Mouse (Mus musculus): ENCODE results near the gene Lhx1.
A peak's percentile ranks its signal among the peaks of the same experiment; 100 is the strongest.

Gene Lhx1

GRCm38 (mm10) chr11:84526451-84526850 is 1.1 kb upstream of the Lhx1 start:
- peak; percentile 34 to 50 for DNase-seq

- peak; percentile 83 for DNase-seq
These were observed 644 bp downstream of the Lhx1 start for GRCm38 (mm10) chr11:84524511-84525270.

GRCm38 (mm10) chr11:84523841-84524510 is 1.4 kb downstream of the Lhx1 start:
- peak; percentile 55 to 72 for DNase-seq

- DNase-seq = peak; percentile 78 to 80
These were observed 2.0 kb downstream of the Lhx1 start for GRCm38 (mm10) chr11:84523321-84523831.

GRCm38 (mm10) chr11:84522577-84523320 is 2.6 kb downstream of the Lhx1 start:
- DNase-seq = peak; percentile 92 to 93

- peak; percentile 49 to 69 for DNase-seq
These were observed 3.5 kb downstream of the Lhx1 start for GRCm38 (mm10) chr11:84521751-84522299.

- DNase-seq = peak; percentile 52 to 61
These were observed 4.3 kb downstream of the Lhx1 start for GRCm38 (mm10) chr11:84521071-84521390.

- peak in 1 of 2 experiments; percentile 51 for DNase-seq
These were observed 4.9 kb downstream of the Lhx1 start for GRCm38 (mm10) chr11:84520269-84521070.

- peak; percentile 61 to 64 for DNase-seq
These were observed 5.6 kb downstream of the Lhx1 start for GRCm38 (mm10) chr11:84519576-84520268.

GRCm38 (mm10) chr11:84519036-84519435 is 6.3 kb downstream of the Lhx1 start:
- DNase-seq = peak; percentile 54 to 57

GRCm38 (mm10) chr11:84518261-84518660 is 7.1 kb downstream of the Lhx1 start:
- DNase-seq = no peak

GRCm38 (mm10) chr11:84517431-84517830 is 7.9 kb downstream of the Lhx1 start:
- no peak for DNase-seq

- DNase-seq = no peak
These were observed 8.7 kb downstream of the Lhx1 start for GRCm38 (mm10) chr11:84516501-84517240.

- DNase-seq = peak; percentile 99
These were observed 11.9 kb downstream of the Lhx1 start, which contains the start of gene Aatf for GRCm38 (mm10) chr11:84513171-84514116. TSS of gene Aatf (minus strand) at chr11:84513522.

GRCm38 (mm10) chr11:84512031-84512430 is 13.3 kb downstream of the Lhx1 start:
- DNase-seq = peak; percentile 67 to 78

GRCm38 (mm10) chr11:84504296-84504695 is 21.0 kb downstream of the Lhx1 start:
- no peak for DNase-seq

- DNase-seq = peak; percentile 65
These were observed 27.4 kb downstream of the Lhx1 start for GRCm38 (mm10) chr11:84497944-84498343.

GRCm38 (mm10) chr11:84496901-84497300 is 28.4 kb downstream of the Lhx1 start:
- DNase-seq = no peak

- DNase-seq = no peak
These were observed 29.6 kb downstream of the Lhx1 start for GRCm38 (mm10) chr11:84495774-84496173.
